Mouse (Mus musculus) lung, postnatal 0 days (tissue): ENCODE data around the gene Gm10840. TPM values are rescaled to one million over a fixed set of nuclear protein-coding genes. Genes with fewer than 3 reads are reported as not detected.
"Not testable (repeated sequence)": the region's sequence is repeated elsewhere in the genome, so short reads cannot be mapped to it uniquely, and the experiment has no call there.

ENCODE experiments used
- ATAC-seq: fragments of 200-750 bp; cut with Nextera tagmentation; 2 replicates; pipeline ENCODE4 v1.8.0; 2017; ENCODE audit warnings: moderate library complexity
- DNase-seq: peaks from one replicate; pipeline ENCODE4 v3.0.0-alpha.2; 2016; ENCODE audit warnings: low spot score
- H3K27ac ChIP-seq: fragments of 300-500 bp; sonication (generic); 2 replicates; pipeline ENCODE4 v1.5.1; 2014; ENCODE audit warnings: antibody characterized with exemption, mild to moderate bottlenecking, low read length, mixed read lengths
- H3K27me3 ChIP-seq: fragments of 300-500 bp; sonication (generic); replicated peaks from 2 replicates; pipeline ENCODE4 v1.6.1; 2014; ENCODE audit warnings: low read length, mixed read lengths; ENCODE audit not compliant: insufficient read depth
- H3K36me3 ChIP-seq: fragments of 300-500 bp; sonication (generic); 2 replicates; pipeline ENCODE4 v1.6.1; 2014; ENCODE audit warnings: low read length, mixed read lengths; ENCODE audit not compliant: insufficient read depth
- H3K4me1 ChIP-seq: fragments of 300-500 bp; sonication (generic); 2 replicates; pipeline ENCODE4 v1.6.1; 2014; ENCODE audit warnings: antibody characterized with exemption, low read depth, low read length, mixed read lengths; ENCODE audit not compliant: insufficient read depth
- H3K4me2 ChIP-seq: fragments of 300-500 bp; sonication (generic); replicated peaks from 2 replicates; pipeline ENCODE4 v1.6.1; 2014; ENCODE audit warnings: low read depth, mild to moderate bottlenecking, low read length, moderate library complexity, mixed read lengths
- H3K4me3 ChIP-seq: fragments of 300-500 bp; sonication (generic); 2 replicates; pipeline ENCODE4 v1.5.1; 2014; ENCODE audit warnings: low read depth, low read length
- H3K9ac ChIP-seq: fragments of 300-500 bp; sonication (generic); replicated peaks from 2 replicates; pipeline ENCODE4 v1.6.1; 2014; ENCODE audit warnings: low read depth, mild to moderate bottlenecking
- H3K9me3 ChIP-seq: fragments of 300-500 bp; sonication (generic); 2 replicates; pipeline ENCODE4 v1.6.1; 2016; ENCODE audit warnings: low read length, mixed read lengths
- CTCF ChIP-seq: IDR thresholded peaks from 2 replicates; pipeline ENCODE4 v1.5.1; 2016; ENCODE audit warnings: antibody characterized with exemption, mild to moderate bottlenecking
- EP300 ChIP-seq: IDR thresholded peaks from 2 replicates; pipeline ENCODE4 v1.6.1; 2016; ENCODE audit warnings: antibody characterized with exemption, mild to moderate bottlenecking, control low read depth
- WGBS: fragments of 180-500 bp; shearing (Covaris S2); extraction: QIAGEN DNeasy Blood & Tissue Kit; methylation state at CpG from one replicate; pipeline ENCODE4 v1.1.7; 2014; 5-methylcytosine and 5-hydroxymethylcytosine counted together
- polyA plus RNA-seq: library from polyadenylated mRNA; unstranded; fragments of >200 nt; fragmentation: Nextera tagmentation; extraction: Ambion mirVana; gene quantifications from 2 replicates; pipeline ENCODE4 v1.2.1, GENCODE M21; 2015

Gene Gm10840
- polyA plus RNA-seq, 1 experiment from 2014 or later, result not detected

- Histone ChIP-seq H3K36me3 (0 out of 2 replicates have a peak, but pooled peaks cover 3% of the 10 kb centered on the region), H3K4me3 (peak overlapping the region; percentile 62), H3K27me3 (no peaks in the 10 kb centered on the region), H3K9me3 (no peaks in the 10 kb centered on the region), H3K9ac (peak overlapping the region; percentile 50), H3K27ac (peak overlapping the region; percentile 88), H3K4me1 (no peaks in the 10 kb centered on the region), H3K4me2 (peak overlapping the region; percentile 71)
- DNase-seq (peak; percentile 100), ATAC-seq (peak; percentile 98)
- TF ChIP-seq CTCF (no peak; the same call in 1 of the 2 replicates), EP300 (no peak)
- WGBS, result 4% methylated on average over 44 of the region's 44 CpGs
These were observed 32.9 kb downstream of the Gm10840 start for GRCm38 (mm10) chr11:106193371-106194154.

- no peak for ATAC-seq
- 21% methylated on average over 3 of the region's 3 CpGs for whole genome bisulfite sequencing
These were observed 33.5 kb downstream of the Gm10840 start for GRCm38 (mm10) chr11:106194155-106194541.

GRCm38 (mm10) chr11:106194891-106195290 lies 34.2 kb downstream of the Gm10840 start:
- Histone ChIP-seq H3K4me1 (no peaks in the 10 kb centered on the region), H3K36me3 (0 out of 2 replicates have a peak, but pooled peaks cover 3% of the 10 kb centered on the region), H3K4me3 (no peak overlapping the region), H3K4me2 (no peak overlapping the region), H3K9ac (no peak overlapping the region), H3K9me3 (no peaks in the 10 kb centered on the region), H3K27me3 (no peaks in the 10 kb centered on the region), H3K27ac (peak overlapping the region; percentile 61)
- ATAC-seq (no peak), DNase-seq (no peak)
- TF ChIP-seq EP300, result no peak
- no peak for TF ChIP-seq CTCF
- 80% methylated on average over 7 of the region's 7 CpGs for WGBS

More at GRCm38 (mm10) chr11:106194155-106194541, 33.5 kb downstream of the Gm10840 start:
- peak overlapping the region; percentile 62 for H3K4me3 ChIP-seq
- 0 out of 2 replicates have a peak, but pooled peaks cover 3% of the 10 kb centered on the region for H3K36me3 ChIP-seq
- peak overlapping the region; percentile 50 for H3K9ac ChIP-seq
- TF ChIP-seq CTCF, result no peak
- TF ChIP-seq EP300, result no peak
- H3K4me2 ChIP-seq, result peak overlapping the region; percentile 71
- H3K4me1 ChIP-seq, result no peaks in the 10 kb centered on the region
- no peaks in the 10 kb centered on the region for H3K9me3 ChIP-seq
- no peaks in the 10 kb centered on the region for H3K27me3 ChIP-seq
- no peak for DNase-seq
- H3K27ac ChIP-seq, result peak overlapping the region; percentile 88

GRCm38 (mm10) chr11:106195341-106195740 lies 34.7 kb downstream of the Gm10840 start:
- ATAC-seq (no peak), DNase-seq (peak; percentile 51)
- Histone ChIP-seq H3K4me2 (no peak overlapping the region), H3K4me1 (no peaks in the 10 kb centered on the region), H3K36me3 (0 out of 2 replicates have a peak, but pooled peaks cover 3% of the 10 kb centered on the region), H3K4me3 (no peak overlapping the region), H3K9me3 (no peaks in the 10 kb centered on the region), H3K9ac (no peak overlapping the region), H3K27ac (peak overlapping the region; percentile 61), H3K27me3 (no peaks in the 10 kb centered on the region)
- TF ChIP-seq CTCF (no peak), EP300 (0 out of 2 replicates have a peak, but pooled peaks have one; percentile 13)

GRCm38 (mm10) chr11:106198277-106198676 lies 37.6 kb downstream of the Gm10840 start:
- no peak overlapping the region for H3K9ac ChIP-seq
- no peak overlapping the region for H3K27ac ChIP-seq
- DNase-seq (no peak), ATAC-seq (no peak)
- 79% methylated on average over 4 of the region's 4 CpGs for WGBS
- no peak overlapping the region for H3K4me2 ChIP-seq
- H3K4me1 ChIP-seq, result no peaks in the 10 kb centered on the region
- no peaks in the 10 kb centered on the region for H3K27me3 ChIP-seq
- no peak overlapping the region for H3K4me3 ChIP-seq
- peaks cover 14% of the 10 kb centered on the region; the same call in 1 of the 2 replicates for H3K36me3 ChIP-seq
- TF ChIP-seq EP300, result no peak
- no peak for TF ChIP-seq CTCF
- no peaks in the 10 kb centered on the region for H3K9me3 ChIP-seq

DNA sequence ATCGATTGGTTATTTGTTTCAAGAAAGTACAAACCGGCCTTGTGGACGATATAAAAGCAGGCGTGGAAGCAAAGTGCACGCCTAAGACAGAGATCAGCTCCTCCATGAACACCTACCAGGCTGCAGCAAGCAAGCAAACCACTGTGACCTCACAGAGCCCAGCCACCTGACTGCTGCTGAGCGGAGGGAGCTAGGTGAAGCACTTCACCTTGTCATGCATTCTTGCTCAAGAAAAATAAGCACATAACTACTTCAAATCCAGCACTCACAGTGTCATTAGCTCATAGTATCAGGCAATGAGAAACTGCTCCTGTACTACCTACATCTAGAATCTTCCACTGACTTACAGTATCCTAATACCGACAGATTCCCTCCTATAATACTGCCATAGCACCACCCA lies 39.3 kb downstream of the Gm10840 start:
- not testable (repeated sequence) for H3K4me2 ChIP-seq, H3K9ac ChIP-seq, H3K9me3 ChIP-seq, H3K27me3 ChIP-seq, H3K4me3 ChIP-seq, H3K4me1 ChIP-seq, H3K27ac ChIP-seq
- peak; percentile 15 for DNase-seq
- peaks cover 23% of the 10 kb centered on the region; the same call in 1 of the 2 replicates for H3K36me3 ChIP-seq
- ATAC-seq, result peak; percentile 70
- 91% methylated on average over 7 of the region's 7 CpGs for WGBS
